Mouse (Mus musculus) brain, embryonic 14.5 days (tissue): Measurements from ENCODE around the gene Tpcn2.

ENCODE experiments used
- CTCF ChIP-seq: fragments of 200-500 bp; IDR thresholded peaks from 2 replicates; pipeline ENCODE4 v1.5.1; 2012; ENCODE audit warnings: inconsistent platforms, mild to moderate bottlenecking, moderate library complexity, borderline replicate concordance; ENCODE audit not compliant: insufficient read depth, insufficient read length; ENCODE audit errors: extremely low read depth
- POLR2A ChIP-seq: fragments of 200-500 bp; IDR thresholded peaks from 2 replicates; pipeline ENCODE4 v1.6.1; 2012; ENCODE audit warnings: mild to moderate bottlenecking, inconsistent platforms, borderline replicate concordance; ENCODE audit not compliant: poor library complexity, insufficient read depth, insufficient read length, severe bottlenecking; ENCODE audit errors: extremely low read depth

DNA sequence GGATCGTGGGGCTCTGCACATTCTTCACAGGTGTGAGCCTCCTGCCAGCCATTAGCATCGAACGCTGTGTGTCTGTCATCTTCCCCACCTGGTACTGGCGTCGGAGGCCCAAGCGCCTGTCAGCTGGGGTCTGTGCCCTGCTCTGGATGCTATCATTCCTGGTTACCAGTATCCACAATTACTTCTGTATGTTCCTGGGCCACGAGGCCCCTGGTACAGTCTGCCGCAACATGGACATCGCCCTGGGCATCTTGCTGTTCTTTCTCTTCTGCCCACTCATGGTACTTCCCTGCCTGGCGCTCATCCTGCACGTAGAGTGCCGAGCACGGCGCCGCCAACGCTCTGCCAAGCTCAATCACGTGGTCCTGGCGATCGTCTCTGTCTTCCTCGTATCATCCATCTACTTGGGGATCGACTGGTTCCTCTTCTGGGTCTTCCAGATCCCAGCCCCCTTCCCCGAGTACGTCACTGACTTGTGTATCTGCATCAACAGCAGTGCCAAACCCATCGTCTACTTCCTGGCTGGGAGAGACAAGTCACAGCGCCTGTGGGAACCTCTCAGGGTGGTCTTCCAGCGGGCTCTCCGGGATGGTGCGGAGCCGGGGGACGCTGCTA lies 24.4 kb upstream of the Tpcn2 start:
- no peak for TF ChIP-seq POLR2A
- no peak for TF ChIP-seq CTCF
